ENCODE assay signal across 28 mouse cellular contexts in genomic region chr17:21871256-21871655, GRCm38 (mm10).
"Had no signal": no experiment of that assay in that cellular context is flagged by ENCODE, and none has a peak within 500 bp of the region (broad histone marks: within the 10 kb centered on the region; RNA-seq: fewer than 3 reads in every experiment).

No protein-coding gene starts in this region.

- DNase-seq: gastrocnemius, adult 2 months; gastrocnemius, postnatal 10 days; gastrocnemius, postnatal 25 days; heart, adult 11 months; heart, adult 2 months; heart, postnatal 14 days; heart, postnatal 36 days; kidney, adult 11 months; kidney, adult 2 months; kidney, adult 9 months; kidney, postnatal 14 days; kidney, postnatal 36 days; layer of hippocampus, adult 9-11 months; liver; liver, embryonic 13.5 days had no signal

- H3K4me2 ChIP-seq: heart, embryonic 11.5 days; heart, embryonic 13.5 days; heart, embryonic 15.5 days; hindbrain, embryonic 13.5 days; hindbrain, embryonic 15.5 days; kidney, embryonic 15.5 days; limb, embryonic 12.5 days; liver, embryonic 11.5 days; liver, embryonic 13.5 days; liver, embryonic 15.5 days had no signal

- H3K27ac ChIP-seq: gastrocnemius, adult 2 months; heart, adult 2 months; heart, embryonic 13.5 days; heart, embryonic 15.5 days; hindbrain, embryonic 13.5 days; hindbrain, embryonic 15.5 days; hindbrain, postnatal 0 days; kidney, embryonic 15.5 days; kidney, postnatal 0 days; limb, embryonic 10.5 days; limb, embryonic 12.5 days; liver, embryonic 13.5 days; liver, embryonic 15.5 days had no signal

- H3K4me1 ChIP-seq: heart, embryonic 13.5 days; heart, embryonic 15.5 days; hindbrain, embryonic 13.5 days; hindbrain, embryonic 15.5 days; kidney, embryonic 15.5 days; limb, embryonic 10.5 days; limb, embryonic 12.5 days; liver, embryonic 13.5 days; liver, embryonic 15.5 days had no signal

- H3K27me3 ChIP-seq: heart, embryonic 13.5 days; heart, embryonic 15.5 days; hindbrain, embryonic 13.5 days; hindbrain, embryonic 15.5 days; kidney, embryonic 15.5 days; limb, embryonic 12.5 days; liver, embryonic 13.5 days; liver, embryonic 15.5 days had no signal

- H3K4me3 ChIP-seq: gastrocnemius, adult 2 months; heart, adult 2 months; heart, embryonic 13.5 days; heart, embryonic 15.5 days; hindbrain, embryonic 13.5 days; hindbrain, embryonic 15.5 days; kidney, embryonic 15.5 days; limb, embryonic 10.5 days; limb, embryonic 12.5 days; liver, embryonic 13.5 days; liver, embryonic 15.5 days had no signal

- ATAC-seq: hindbrain, postnatal 0 days; intestine, embryonic 16.5 days had no signal

- H3K9ac ChIP-seq: heart, embryonic 13.5 days; heart, embryonic 15.5 days; hindbrain, embryonic 13.5 days; hindbrain, embryonic 15.5 days; kidney, embryonic 15.5 days; limb, embryonic 12.5 days; liver, embryonic 13.5 days; liver, embryonic 15.5 days had no signal

- H3K9me3 ChIP-seq: hindbrain, embryonic 13.5 days; limb, embryonic 10.5 days; liver, embryonic 13.5 days; liver, embryonic 15.5 days had no signal

- H3K36me3 ChIP-seq: heart, embryonic 13.5 days; heart, embryonic 15.5 days; hindbrain, embryonic 13.5 days; hindbrain, embryonic 15.5 days; kidney, embryonic 15.5 days; limb, embryonic 10.5 days; limb, embryonic 12.5 days; liver, embryonic 13.5 days; liver, embryonic 15.5 days had no signal
